Mouse (Mus musculus): ENCODE data around the gene Alox12.

The Alox12 gene

DNA sequence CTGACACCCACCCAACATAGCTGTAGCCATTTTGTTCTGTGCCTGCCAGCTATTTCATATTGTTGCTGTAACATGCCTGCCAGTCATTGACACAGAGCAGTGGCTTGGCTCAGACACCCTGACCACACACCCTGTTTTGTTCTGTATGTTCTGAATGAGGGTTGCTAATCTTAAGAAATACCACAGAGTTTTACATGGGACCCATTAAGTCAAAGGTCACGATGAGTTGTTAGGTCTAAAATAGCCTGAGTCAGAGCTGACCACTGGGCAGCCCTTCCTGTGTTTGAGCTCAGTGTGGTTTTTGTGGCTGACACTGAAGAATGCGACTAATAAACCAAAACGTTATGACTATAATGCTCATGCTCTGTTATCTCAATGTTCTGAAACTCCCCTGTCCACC, 56.8 kb downstream of the Alox12 start:
- intact Hi-C loops (cut with DNase I) = no loop called here

DNA sequence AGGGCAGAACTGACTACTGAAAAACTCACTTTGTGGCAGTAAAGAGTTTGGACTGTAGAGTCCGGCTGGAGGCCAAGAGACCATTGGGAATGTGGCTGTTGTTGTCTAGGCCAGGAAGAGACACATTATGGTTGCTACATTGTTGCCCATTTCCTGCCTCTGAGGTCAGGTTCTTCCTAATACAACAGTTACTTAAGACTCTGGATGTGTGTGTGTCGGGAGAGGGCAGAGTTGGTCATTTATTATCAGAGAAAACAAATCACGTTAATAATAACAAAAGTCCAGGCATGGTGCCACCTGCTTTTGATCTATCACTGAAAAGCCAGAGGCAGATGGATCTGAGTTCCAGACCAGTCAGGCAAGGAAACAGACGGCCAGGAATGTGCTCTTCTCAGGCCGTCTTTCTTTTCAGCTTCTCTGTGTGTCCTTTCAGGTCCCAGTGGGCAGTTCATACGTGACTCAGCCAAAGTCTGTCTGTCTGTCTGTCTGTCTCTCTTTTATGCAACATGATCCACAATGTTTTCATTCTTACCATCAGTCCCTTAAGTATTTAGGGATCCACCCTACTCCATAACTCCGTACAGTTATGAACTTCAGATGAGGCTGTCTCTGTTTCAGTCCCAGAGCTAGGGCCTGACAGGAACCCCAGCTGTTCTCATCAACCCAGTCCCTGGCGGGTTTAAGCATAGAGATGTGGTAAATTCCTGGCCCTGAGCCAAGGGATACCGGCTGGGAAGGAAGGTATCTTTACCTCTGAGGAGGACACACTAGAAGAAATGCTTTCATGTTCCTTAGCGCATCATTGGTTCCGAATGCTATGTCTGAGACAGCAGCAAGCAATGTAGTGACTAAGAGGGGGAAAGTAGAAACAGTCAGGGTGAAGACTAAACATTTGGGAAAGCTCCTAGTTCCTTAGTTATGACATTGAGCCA, 61.5 kb downstream of the Alox12 start:
- intact Hi-C loops (cut with DNase I) = no loop called here

DNA sequence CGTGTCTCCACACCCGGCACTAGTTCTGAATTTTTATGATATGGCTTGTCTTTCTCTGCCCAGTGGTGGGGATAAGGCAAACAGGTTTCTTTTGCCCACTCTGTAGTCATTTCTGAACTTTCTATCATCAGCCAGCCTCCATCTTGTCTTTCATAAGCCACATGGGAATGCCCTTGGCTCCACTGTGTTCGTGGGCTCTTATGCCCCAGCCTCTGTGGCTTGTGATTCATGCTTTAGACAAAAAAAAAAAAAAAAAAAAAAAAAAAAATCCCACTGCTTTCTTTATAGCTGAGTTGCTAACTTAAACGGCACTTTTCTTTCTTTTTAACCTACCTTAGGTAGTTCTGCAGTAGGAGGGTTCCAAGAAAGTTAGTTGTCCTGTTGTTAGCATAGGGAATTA, 63.0 kb downstream of the Alox12 start:
- intact Hi-C loops (cut with DNase I) = no loop called here

Small RNA genes lying within 50 kb of the gene (microRNA-seq; reads per million reads assigned to microRNA genes)
- gene Mir195a = 1,311 to 1,661 reads per million in 2 experiments
- 0 reads per million in 2 experiments for gene Mir497
- 0 reads per million in 2 experiments for gene Mir497b
